Mouse (Mus musculus) stomach, postnatal 0 days (tissue): Measurements from ENCODE around the gene Slc18b1. TPM values are rescaled to one million over a fixed set of nuclear protein-coding genes. Genes with fewer than 3 reads are reported as not detected.

Experiments
- ATAC-seq: fragments of 200-750 bp; cut with Nextera tagmentation; 2 replicates; pipeline ENCODE4 v1.8.0; 2017; ENCODE audit not compliant: low FRiP score, low TSS enrichment
- DNase-seq: peaks from one replicate; pipeline ENCODE4 v3.0.0-alpha.2; 2016; ENCODE audit warnings: low spot score
- H3K27ac ChIP-seq: fragments of 300-500 bp; sonication (generic); replicated peaks from 2 replicates; pipeline ENCODE4 v1.5.1; 2014; ENCODE audit warnings: mild to moderate bottlenecking, control low read depth
- H3K27me3 ChIP-seq: fragments of 300-500 bp; sonication (generic); 2 replicates; pipeline ENCODE4 v1.6.1; 2014; ENCODE audit warnings: low read length; ENCODE audit not compliant: control insufficient read depth, insufficient read depth
- H3K36me3 ChIP-seq: fragments of 300-500 bp; sonication (generic); 2 replicates; pipeline ENCODE4 v1.6.1; 2014; ENCODE audit warnings: low read length, mixed read lengths; ENCODE audit not compliant: control insufficient read depth, insufficient read depth
- H3K4me1 ChIP-seq: fragments of 300-500 bp; sonication (generic); replicated peaks from 2 replicates; pipeline ENCODE4 v1.6.1; 2014; ENCODE audit warnings: antibody characterized with exemption; ENCODE audit not compliant: control insufficient read depth, insufficient read depth
- H3K4me2 ChIP-seq: fragments of 300-500 bp; sonication (generic); replicated peaks from 2 replicates; pipeline ENCODE4 v1.6.1; 2014; ENCODE audit warnings: low read depth, mild to moderate bottlenecking, control low read depth, moderate library complexity
- H3K4me3 ChIP-seq: fragments of 300-500 bp; sonication (generic); 2 replicates; pipeline ENCODE4 v1.5.1; 2014; ENCODE audit warnings: low read depth, low read length, control low read depth
- H3K9ac ChIP-seq: fragments of 300-500 bp; sonication (generic); 2 replicates; pipeline ENCODE4 v1.6.1; 2014; ENCODE audit warnings: mild to moderate bottlenecking, low read length, control low read depth, mixed read lengths
- H3K9me3 ChIP-seq: fragments of 300-500 bp; sonication (generic); 2 replicates; pipeline ENCODE4 v1.6.1; 2016; ENCODE audit warnings: low read length; ENCODE audit not compliant: control insufficient read depth
- CTCF ChIP-seq: IDR thresholded peaks from 2 replicates; pipeline ENCODE4 v1.5.1; 2016; ENCODE audit warnings: antibody characterized with exemption, low read depth, mild to moderate bottlenecking, moderate library complexity
- EP300 ChIP-seq: optimal IDR thresholded peaks from 2 replicates; pipeline ENCODE3; 2016; ENCODE audit warnings: antibody characterized with exemption
- WGBS: fragments of 180-500 bp; shearing (Covaris S2); extraction: QIAGEN DNeasy Blood & Tissue Kit; methylation state at CpG from one replicate; pipeline ENCODE4 v1.1.7; 2014; 5-methylcytosine and 5-hydroxymethylcytosine counted together
- polyA plus RNA-seq: library from polyadenylated mRNA; unstranded; fragments of >200 nt; fragmentation: Nextera tagmentation; extraction: Ambion mirVana; gene quantifications from 2 replicates; pipeline ENCODE4 v1.2.1, GENCODE M21; 2015

The Slc18b1 gene
- polyA plus RNA-seq, 1 experiment from 2014 or later, result 9.2 TPM

DNA sequence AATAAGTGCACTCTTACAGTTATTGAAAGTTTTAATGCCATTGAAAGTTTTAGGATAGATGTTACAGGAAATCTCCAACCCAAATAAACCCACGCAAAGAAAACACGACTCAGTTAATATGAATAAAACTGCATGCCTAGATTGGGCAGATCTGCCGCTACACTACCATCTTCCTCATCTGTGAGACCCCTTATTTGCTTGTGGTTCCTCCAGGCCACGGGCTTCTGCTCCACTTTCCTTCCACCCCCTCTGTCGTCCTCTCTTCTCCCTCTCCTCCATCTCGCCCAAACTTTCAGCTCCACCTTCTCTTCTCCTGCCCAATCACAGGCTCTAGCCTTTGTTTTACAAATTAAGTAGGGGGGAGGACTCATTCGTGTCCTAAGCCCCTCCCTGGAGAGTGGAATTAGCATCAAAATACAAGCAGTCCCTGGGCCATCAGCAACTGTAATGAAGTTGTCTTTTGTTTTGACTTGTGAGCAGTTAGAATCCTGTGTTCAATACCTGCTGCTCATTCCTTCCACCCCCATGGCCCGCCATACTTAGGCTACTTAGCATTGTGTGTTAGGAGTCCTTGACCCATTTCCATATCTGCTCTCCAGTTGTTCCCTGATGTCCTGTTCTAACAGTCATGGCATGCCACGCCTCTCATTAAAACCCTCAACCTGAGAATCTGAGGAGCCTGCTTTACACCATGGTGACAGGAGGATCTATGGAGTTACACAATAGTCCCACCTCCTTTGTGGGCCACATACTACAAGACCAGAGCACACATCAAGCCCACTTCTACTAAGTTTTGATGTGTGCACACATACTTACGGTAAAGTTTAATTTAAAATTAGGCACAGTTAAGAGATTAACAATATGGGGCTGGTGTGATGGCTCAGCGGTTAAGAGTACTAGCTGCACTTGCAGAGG, 16.3 kb downstream of the Slc18b1 start:
- TF ChIP-seq CTCF, result no peak
- TF ChIP-seq EP300, result no peak
- no peak overlapping the region for H3K4me3 ChIP-seq
- H3K9ac ChIP-seq, result no peak overlapping the region
- H3K27me3 ChIP-seq, result no peaks in the 10 kb centered on the region
- 0 out of 2 replicates have a peak, but pooled peaks cover 3% of the 10 kb centered on the region for H3K36me3 ChIP-seq
- ATAC-seq (no peak), DNase-seq (no peak)
- no peak overlapping the region for H3K27ac ChIP-seq
- no peaks in the 10 kb centered on the region for H3K9me3 ChIP-seq
- no peak overlapping the region for H3K4me2 ChIP-seq
- no peaks in the 10 kb centered on the region for H3K4me1 ChIP-seq
- WGBS, result 71% methylated on average over 11 of the region's 11 CpGs

DNA sequence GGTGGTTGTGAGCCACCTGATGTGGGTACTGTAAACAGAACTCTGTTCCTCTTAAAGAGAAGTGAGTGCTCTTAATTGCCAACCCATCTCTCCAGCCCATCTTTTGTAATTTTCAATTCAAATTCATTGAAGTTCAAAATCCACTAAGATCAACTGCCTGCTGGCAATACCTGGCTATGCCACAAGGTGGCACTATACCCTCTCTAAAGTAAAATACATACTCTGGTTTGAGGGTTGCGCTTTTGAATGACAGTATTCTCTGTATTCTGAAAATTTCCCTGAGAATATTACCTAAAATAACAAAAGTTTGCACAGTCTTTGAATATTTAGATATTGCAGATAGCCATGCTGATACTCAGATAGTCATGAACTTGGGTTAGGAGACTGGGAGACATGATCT, 18.4 kb downstream of the Slc18b1 start:
- H3K27me3 ChIP-seq, result no peaks in the 10 kb centered on the region
- DNase-seq (peak; percentile 72), ATAC-seq (no peak)
- WGBS, result 61% methylated on average over 1 of the region's 1 CpGs
- peak; percentile 90 for TF ChIP-seq CTCF
- TF ChIP-seq EP300, result no peak
- H3K4me3 ChIP-seq, result no peak overlapping the region
- no peak overlapping the region for H3K27ac ChIP-seq
- H3K9ac ChIP-seq, result no peak overlapping the region
- H3K4me1 ChIP-seq, result no peaks in the 10 kb centered on the region
- peaks cover 8% of the 10 kb centered on the region; the same call in 1 of the 2 replicates for H3K36me3 ChIP-seq
- H3K4me2 ChIP-seq, result no peak overlapping the region
- no peaks in the 10 kb centered on the region for H3K9me3 ChIP-seq

DNA sequence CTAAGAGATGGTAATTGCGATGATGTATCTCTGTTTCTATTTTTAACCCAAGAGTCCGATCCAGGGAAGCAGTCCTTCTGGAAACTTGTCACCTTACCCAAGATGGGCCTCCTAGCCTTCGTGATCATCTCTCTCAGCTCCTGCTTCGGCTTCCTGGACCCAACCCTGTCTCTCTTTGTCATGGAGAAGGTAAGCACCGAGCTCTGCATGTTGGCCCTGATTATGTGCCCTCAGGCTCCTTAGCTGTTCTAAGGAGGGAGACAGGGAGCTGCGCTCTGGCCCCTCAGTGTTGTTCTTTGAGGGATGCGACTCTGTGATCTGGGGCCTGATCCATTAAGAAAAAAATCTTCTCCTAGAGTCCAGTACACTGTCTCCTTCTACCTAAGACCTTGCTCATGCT, 19.5 kb downstream of the Slc18b1 start:
- H3K4me2 ChIP-seq, result no peak overlapping the region
- ATAC-seq, result no peak
- H3K9ac ChIP-seq, result no peak overlapping the region

DNA sequence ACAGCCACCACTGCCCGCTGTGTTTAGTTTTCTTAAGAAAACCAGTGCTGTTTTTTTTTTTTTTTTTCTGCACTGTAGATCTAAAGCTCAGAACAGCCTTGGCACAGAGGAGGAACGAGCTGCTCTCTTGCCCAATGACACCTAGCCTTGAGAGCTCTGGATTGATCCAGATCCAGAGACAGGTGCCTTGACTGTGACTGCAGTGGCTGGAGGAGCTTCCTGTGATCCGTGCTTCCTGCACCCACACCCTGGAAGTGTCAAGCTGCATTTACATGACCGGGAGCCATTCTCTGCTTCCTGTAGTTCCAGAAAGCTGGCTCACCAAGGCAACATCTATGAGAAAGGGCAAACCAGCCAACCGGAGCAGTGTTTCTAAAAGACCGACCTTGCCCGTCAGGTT, 29.7 kb downstream of the Slc18b1 start:
- 79% methylated on average over 7 of the region's 7 CpGs for WGBS
- Histone ChIP-seq H3K27ac (no peak overlapping the region), H3K4me3 (no peak overlapping the region), H3K36me3 (peaks cover 12% of the 10 kb centered on the region), H3K27me3 (no peaks in the 10 kb centered on the region), H3K9ac (no peak overlapping the region), H3K4me1 (no peaks in the 10 kb centered on the region), H3K9me3 (no peaks in the 10 kb centered on the region), H3K4me2 (no peak overlapping the region)
- DNase-seq (no peak), ATAC-seq (no peak)
- no peak for TF ChIP-seq CTCF
- TF ChIP-seq EP300, result no peak

More for the DNA sequence above, 19.5 kb downstream of the Slc18b1 start:
- TF ChIP-seq EP300, result no peak
- TF ChIP-seq CTCF, result no peak
- Histone ChIP-seq H3K27ac (no peak overlapping the region), H3K36me3 (peaks cover 8% of the 10 kb centered on the region; the same call in 1 of the 2 replicates), H3K4me3 (no peak overlapping the region), H3K9me3 (no peaks in the 10 kb centered on the region), H3K4me1 (no peaks in the 10 kb centered on the region), H3K27me3 (no peaks in the 10 kb centered on the region)
- WGBS, result 84% methylated on average over 7 of the region's 7 CpGs
- DNase-seq, result no peak

DNA sequence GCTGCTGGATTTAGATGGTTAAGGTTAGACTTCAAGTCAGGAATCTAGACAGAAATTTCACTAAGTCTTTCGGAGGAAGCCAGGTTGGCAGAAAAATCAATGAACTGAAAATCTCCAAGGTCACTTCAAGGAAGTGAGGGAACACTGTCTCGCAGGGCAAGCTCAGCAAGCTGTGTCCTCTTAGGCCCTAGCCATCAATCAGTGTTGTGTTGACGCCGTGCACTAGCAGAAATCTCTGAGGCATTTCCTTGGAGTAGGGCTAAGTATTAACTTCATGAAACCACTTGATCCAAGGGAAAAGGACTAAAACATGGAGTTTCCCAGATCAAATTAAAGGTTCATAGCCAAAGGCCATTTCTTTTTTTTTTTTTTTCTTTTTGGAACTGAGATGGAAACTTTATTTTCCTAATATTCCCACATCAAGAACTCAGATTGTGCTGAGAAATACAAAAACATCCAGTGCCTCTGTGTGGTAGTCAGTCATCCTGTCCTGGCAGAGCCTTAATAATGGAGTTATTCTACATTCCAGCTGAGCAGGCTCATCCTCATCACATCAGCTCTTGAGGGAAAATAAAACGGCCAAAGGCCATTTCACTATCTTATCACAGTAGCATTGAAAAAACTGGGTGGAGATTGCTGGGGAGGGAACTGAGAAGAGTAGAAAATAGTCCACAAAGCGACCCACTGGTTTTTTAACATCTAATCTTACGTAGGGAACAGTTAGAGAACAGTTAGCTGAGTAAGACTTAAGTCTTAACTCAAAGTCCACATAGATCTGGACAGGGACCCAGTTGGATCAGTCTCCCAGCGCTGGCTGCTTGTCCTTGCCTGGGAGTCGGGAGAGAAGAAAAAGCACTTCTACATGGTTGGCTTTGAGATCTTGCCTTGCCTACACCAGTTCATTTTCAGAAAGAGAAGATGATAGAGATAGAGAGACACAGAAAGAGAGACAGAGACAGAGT, 39.5 kb downstream of the Slc18b1 start:
- TF ChIP-seq CTCF (no peak), EP300 (no peak)
- Histone ChIP-seq H3K4me1 (no peaks in the 10 kb centered on the region), H3K4me2 (no peak overlapping the region), H3K27ac (no peak overlapping the region), H3K36me3 (no peaks in the 10 kb centered on the region), H3K9ac (no peak overlapping the region), H3K9me3 (no peaks in the 10 kb centered on the region), H3K27me3 (no peaks in the 10 kb centered on the region), H3K4me3 (no peak overlapping the region)
- no peak for ATAC-seq
- 61% methylated on average over 9 of the region's 9 CpGs for WGBS
- DNase-seq, result no peak

DNA sequence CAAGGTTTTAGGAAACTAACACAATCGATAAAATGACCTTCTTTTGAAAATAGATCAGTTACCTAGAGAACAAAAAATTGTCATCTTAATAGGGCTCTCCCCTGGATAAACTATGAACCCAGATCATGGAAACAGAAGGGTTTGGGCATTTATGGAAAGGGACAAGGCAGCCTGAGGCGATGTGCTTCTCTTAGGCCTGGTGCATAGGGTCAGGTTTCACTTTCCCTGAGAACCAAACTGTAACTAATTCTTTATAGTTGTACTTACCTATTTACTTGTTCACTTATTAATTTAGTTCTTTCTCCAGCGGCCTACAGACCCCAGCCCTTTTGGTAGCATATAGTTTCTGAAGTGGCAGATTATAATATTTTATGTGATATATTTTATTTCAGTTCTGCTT, 40.3 kb downstream of the Slc18b1 start:
- no peak overlapping the region for H3K27ac ChIP-seq
- no peak for ATAC-seq
- H3K9me3 ChIP-seq, result no peaks in the 10 kb centered on the region
- no peak overlapping the region for H3K4me2 ChIP-seq
- H3K4me1 ChIP-seq, result no peaks in the 10 kb centered on the region
- TF ChIP-seq EP300, result no peak
- TF ChIP-seq CTCF, result no peak
- H3K36me3 ChIP-seq, result no peaks in the 10 kb centered on the region
- H3K4me3 ChIP-seq, result no peak overlapping the region
- no peaks in the 10 kb centered on the region for H3K27me3 ChIP-seq
- H3K9ac ChIP-seq, result no peak overlapping the region
- 88% methylated on average over 3 of the region's 3 CpGs for WGBS
- DNase-seq, result no peak
